Mouse (Mus musculus) gastrocnemius, adult 2 months (tissue): ENCODE data around the gene Acsl6. TPM values are rescaled to one million over a fixed set of nuclear protein-coding genes. Genes with fewer than 3 reads are reported as not detected.

Experiments used
- DNase-seq: peaks from one replicate; pipeline ENCODE4 v3.0.0; 2022
- H3K27ac ChIP-seq: fragments of 200-600 bp; 2 replicates; pipeline ENCODE4 v1.8.1; 2022; ENCODE audit warnings: mild to moderate bottlenecking
- H3K4me3 ChIP-seq: fragments of 200-600 bp; 2 replicates; pipeline ENCODE4 v1.8.1; 2022; ENCODE audit warnings: mild to moderate bottlenecking, moderate library complexity
- CTCF ChIP-seq: fragments of 200-600 bp; IDR thresholded peaks from 2 replicates; pipeline ENCODE4 v1.8.1; 2022; ENCODE audit warnings: antibody characterized with exemption, mild to moderate bottlenecking, moderate library complexity
- intact Hi-C: fragments of 180-260 bp; cut with DNase I; formaldehyde crosslinking; loops from one replicate; pipeline ENCODE4 v1.15.1; 2025
- long read RNA-seq, 2 experiments: library from polyadenylated mRNA; stranded (forward); transcript quantifications; one replicate each; pipeline ENCODE4 v2.0.0; 2021
- total RNA-seq, 2 experiments: library from RNA; stranded (reverse); gene quantifications; 2 replicates each; pipeline ENCODE4 v1.2.3; 2021

Acsl6 gene
- total RNA-seq, result 10 to 100 TPM; 21.9 to 23.1 TPM
- long read RNA-seq, experiment 1, full-length matches to known transcripts, result 18 of 30 reads
- long read RNA-seq, experiment 1, partial matches to known transcripts, result 3 of 30 reads
- long read RNA-seq, experiment 1, other reads (novel, unspliced or antisense), result 9 of 30 reads
- long read RNA-seq, experiment 2, full-length matches to known transcripts, result 24 of 37 reads
- long read RNA-seq, experiment 2, partial matches to known transcripts, result 2 of 37 reads
- long read RNA-seq, experiment 2, other reads (novel, unspliced or antisense), result 11 of 37 reads

DNA sequence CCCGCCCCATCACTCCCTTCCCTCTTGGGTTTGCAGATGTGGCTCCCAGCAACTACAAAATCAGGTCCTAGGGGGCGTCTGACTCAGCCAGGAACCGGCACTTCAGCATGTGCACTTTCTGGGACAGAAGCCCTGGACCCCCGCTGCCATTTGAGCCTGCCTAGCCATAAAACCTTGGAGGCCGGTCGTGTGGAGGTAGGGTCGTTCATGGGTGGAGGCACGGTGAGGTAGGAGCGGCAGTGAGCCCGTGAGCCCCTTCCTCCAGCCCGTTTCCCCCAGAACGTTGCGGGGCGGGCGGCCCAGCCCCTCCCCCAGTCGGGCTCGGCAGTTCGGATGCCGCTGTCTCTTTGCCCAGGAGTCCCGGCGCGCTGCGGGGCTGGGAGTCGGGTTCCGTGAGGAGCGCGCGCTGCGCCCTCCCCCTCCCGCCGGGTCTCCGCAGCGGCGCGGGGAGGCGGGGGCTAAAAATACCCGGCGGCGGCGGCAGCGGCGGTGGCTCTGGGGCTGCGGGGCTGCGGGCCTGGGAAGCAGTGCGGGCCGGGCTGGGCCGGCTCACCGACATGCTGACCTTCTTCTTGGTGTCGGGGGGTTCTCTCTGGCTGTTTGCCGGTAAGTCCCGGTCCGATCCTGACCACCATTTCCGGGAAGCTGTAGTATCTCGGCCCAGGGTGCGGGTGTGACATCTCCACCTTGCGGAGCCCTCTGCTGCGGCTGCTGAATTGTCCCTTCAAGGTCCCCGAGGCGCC, at the start of gene Acsl6:
Gene Acsl6, plus strand, starts transcription at position 71 of the 743 bp plus-strand sequence.
- H3K27ac ChIP-seq, result peak within 1 kb of the TSS; percentile 91
- intact Hi-C loops, result no loop called here
- H3K4me3 ChIP-seq, result peak within 1 kb of the TSS; percentile 85
- TF ChIP-seq CTCF, result peak; percentile 14; the same call in 1 of the 2 replicates
- DNase-seq, result peak; percentile 79

DNA sequence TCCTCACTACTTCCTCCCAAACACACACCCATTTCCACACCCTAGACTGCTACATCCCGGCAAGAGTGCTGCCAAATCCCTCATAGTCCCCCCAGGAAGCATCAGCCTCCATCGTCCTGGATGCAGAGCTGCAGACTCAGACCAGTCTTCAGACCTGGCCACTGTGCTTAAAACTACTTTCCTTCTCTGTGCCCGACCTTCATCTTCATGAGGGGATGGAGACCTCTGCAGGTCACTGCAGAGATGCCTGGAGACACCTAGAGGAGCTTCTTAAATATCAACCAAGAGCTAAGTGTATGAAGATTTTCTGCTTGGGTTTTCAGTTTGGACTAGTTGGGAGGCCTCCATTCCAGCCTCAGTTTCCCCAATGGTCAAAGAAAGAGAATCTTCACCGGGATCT, 49.5 kb upstream of the Acsl6 start:
- intact Hi-C loops, result loop anchor here (2.0 kb wide), 1 partner anchor 161 kb away; no protein-coding TSS in a partner anchor
- Histone ChIP-seq H3K27ac (no peak overlapping the region), H3K4me3 (no peak overlapping the region)
- DNase-seq, result no peak
- TF ChIP-seq CTCF, result peak; percentile 59

GRCm38 (mm10) chr11:54256624-54257376, 46.8 kb upstream of the Acsl6 start:
- no peak overlapping the region for H3K4me3 ChIP-seq
- TF ChIP-seq CTCF, result peak; percentile 84
- intact Hi-C loops, result loop anchor here (1.0 to 2.0 kb wide), 4 partner anchors 111 to 326 kb away; no protein-coding TSS in a partner anchor
- no peak overlapping the region for H3K27ac ChIP-seq
- DNase-seq, result peak; percentile 87

- 0 out of 2 replicates have a peak, but pooled peaks have one; percentile 21 for TF ChIP-seq CTCF
- no peak for DNase-seq
- Histone ChIP-seq H3K4me3 (no peak overlapping the region), H3K27ac (no peak overlapping the region)
- intact Hi-C loops, result loop anchor here (2.0 to 5.0 kb wide), 2 partner anchors 44 to 91 kb away; no protein-coding TSS in a partner anchor
These were observed 40.1 kb upstream of the Acsl6 start for GRCm38 (mm10) chr11:54263405-54264031.

GRCm38 (mm10) chr11:54264542-54264941, 39.1 kb upstream of the Acsl6 start:
- intact Hi-C loops, result loop anchor here (2.0 to 5.0 kb wide), 2 partner anchors 43 to 90 kb away; no protein-coding TSS in a partner anchor
- DNase-seq, result peak; percentile 63
- no peak overlapping the region for H3K27ac ChIP-seq
- TF ChIP-seq CTCF, result peak; percentile 97
- no peak overlapping the region for H3K4me3 ChIP-seq

GRCm38 (mm10) chr11:54267177-54267576, 36.4 kb upstream of the Acsl6 start, which contains the start of gene Il3:
Il3 (minus strand) TSS chr11:54267277.
- DNase-seq, result no peak
- intact Hi-C loops, result no loop called here

GRCm38 (mm10) chr11:54269191-54269896, 34.3 kb upstream of the Acsl6 start:
- no peak for TF ChIP-seq CTCF
- no peak for DNase-seq
- H3K27ac ChIP-seq, result no peak overlapping the region
- H3K4me3 ChIP-seq, result no peak overlapping the region
- intact Hi-C loops, result no loop called here

More at GRCm38 (mm10) chr11:54267177-54267576, 36.4 kb upstream of the Acsl6 start, which contains the start of gene Il3:
- no peak within 1 kb of the TSS for H3K27ac ChIP-seq
- TF ChIP-seq CTCF, result no peak
- no peak within 1 kb of the TSS for H3K4me3 ChIP-seq

DNA sequence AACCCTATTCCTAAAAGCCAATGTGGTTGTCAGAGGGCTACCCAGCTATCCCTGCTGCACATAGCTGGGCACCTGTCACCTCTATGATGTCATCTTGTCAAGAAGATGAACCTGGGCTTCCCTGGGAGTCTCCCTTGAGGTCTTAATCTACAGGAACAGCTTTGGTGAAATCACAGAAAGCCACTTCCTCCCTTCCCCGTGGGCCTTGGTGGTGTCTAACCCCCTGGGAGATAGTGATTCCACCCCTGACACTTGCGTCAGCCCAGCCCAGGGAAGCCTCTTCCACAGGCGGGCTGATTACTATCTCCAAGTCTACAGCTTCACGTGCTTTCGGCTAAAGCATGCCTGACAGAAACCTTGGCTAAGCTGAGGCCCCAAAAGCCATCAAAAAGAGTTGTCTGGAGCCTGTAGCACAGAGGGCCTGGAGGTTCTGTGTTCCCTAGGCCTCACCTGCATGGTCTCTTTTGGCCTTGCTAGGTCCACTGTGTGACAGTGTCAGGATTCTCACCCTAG, 32.1 kb upstream of the Acsl6 start:
- TF ChIP-seq CTCF, result no peak
- H3K4me3 ChIP-seq, result no peak overlapping the region
- no peak overlapping the region for H3K27ac ChIP-seq
- DNase-seq, result no peak
- intact Hi-C loops, result no loop called here

GRCm38 (mm10) chr11:54287821-54288453, 15.7 kb upstream of the Acsl6 start:
- H3K4me3 ChIP-seq, result no peak overlapping the region
- DNase-seq, result no peak
- H3K27ac ChIP-seq, result no peak overlapping the region
- TF ChIP-seq CTCF, result no peak
- intact Hi-C loops, result loop anchor here (10.0 kb wide), 1 partner anchor 367 kb away; no protein-coding TSS in a partner anchor

DNA sequence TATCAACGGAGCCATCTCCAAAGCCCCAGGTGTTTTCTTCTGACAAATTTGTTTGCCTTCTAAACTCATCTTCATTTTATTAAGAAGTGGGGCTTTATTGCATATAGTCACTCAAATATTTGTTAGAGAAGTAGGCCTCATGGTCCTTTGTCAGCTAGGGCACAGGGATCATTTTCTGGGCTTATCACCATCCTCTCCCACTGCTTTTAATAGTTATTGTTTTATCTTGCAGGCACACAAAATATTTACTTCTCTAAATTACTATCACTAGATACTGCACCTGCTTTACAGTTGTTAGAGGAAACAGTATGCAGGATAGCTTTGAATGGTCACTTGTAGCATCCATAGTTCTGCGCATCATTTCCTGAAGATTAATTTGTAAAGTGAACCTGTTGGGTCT, 11.4 kb upstream of the Acsl6 start:
- intact Hi-C loops, result no loop called here
- no peak for TF ChIP-seq CTCF

More for the DNA sequence above, 11.4 kb upstream of the Acsl6 start:
- Histone ChIP-seq H3K4me3 (no peak overlapping the region), H3K27ac (no peak overlapping the region)
- DNase-seq, result no peak
